Mouse (Mus musculus) lung, adult 2 months (tissue): ENCODE results near the gene Fzd2. TPM values are rescaled to one million over a fixed set of nuclear protein-coding genes. Genes with fewer than 3 reads are reported as not detected.
A peak's percentile ranks its signal among the peaks of the same experiment; 100 is the strongest.

Source experiments
- DNase-seq: peaks from one replicate; pipeline ENCODE4 v3.0.0; 2022
- H3K4me1 ChIP-seq: fragments of 200-500 bp; 2 replicates; pipeline ENCODE4 v1.6.1; 2011; ENCODE audit warnings: low read length; ENCODE audit not compliant: control insufficient read depth, insufficient read depth
- H3K4me3 ChIP-seq: fragments of 200-500 bp; replicated peaks from 2 replicates; pipeline ENCODE3; 2011; ENCODE audit warnings: low read depth, mild to moderate bottlenecking, control low read depth, low read length; ENCODE audit errors: extremely low read depth
- CTCF ChIP-seq: fragments of 200-500 bp; IDR thresholded peaks from 2 replicates; pipeline ENCODE4 v1.5.1; 2011; ENCODE audit warnings: mild to moderate bottlenecking, low read length, control low read depth; ENCODE audit not compliant: insufficient read depth
- POLR2A ChIP-seq: fragments of 200-500 bp; IDR thresholded peaks from 2 replicates; pipeline ENCODE4 v1.6.1; 2011; ENCODE audit warnings: low read depth, mild to moderate bottlenecking, control low read depth, low read length, borderline replicate concordance; ENCODE audit errors: extremely low read depth
- WGBS: fragments of 180-500 bp; shearing (Covaris S2); methylation state at CpG from one replicate; pipeline ENCODE4 v1.1.7; 2018; 5-methylcytosine and 5-hydroxymethylcytosine counted together
- polyA plus RNA-seq: library from polyadenylated mRNA; depleted of rRNA; stranded (reverse); fragments of >200 nt; gene quantifications from 2 replicates; pipeline ENCODE4 v1.2.3, GENCODE M21; 2012

Fzd2 gene
- polyA plus RNA-seq, 1 experiment: 45.5 TPM

GRCm38 (mm10) chr11:102580034-102580330, 24.2 kb upstream of the Fzd2 start:
- Histone ChIP-seq H3K4me1 (peaks cover 7% of the 10 kb centered on the region; the same call in 1 of the 2 replicates), H3K4me3 (no peak overlapping the region)
- DNase-seq: no peak
- 47% methylated on average over 3 of the region's 3 CpGs for WGBS
- no peak for TF ChIP-seq POLR2A
- TF ChIP-seq CTCF: no peak

DNA sequence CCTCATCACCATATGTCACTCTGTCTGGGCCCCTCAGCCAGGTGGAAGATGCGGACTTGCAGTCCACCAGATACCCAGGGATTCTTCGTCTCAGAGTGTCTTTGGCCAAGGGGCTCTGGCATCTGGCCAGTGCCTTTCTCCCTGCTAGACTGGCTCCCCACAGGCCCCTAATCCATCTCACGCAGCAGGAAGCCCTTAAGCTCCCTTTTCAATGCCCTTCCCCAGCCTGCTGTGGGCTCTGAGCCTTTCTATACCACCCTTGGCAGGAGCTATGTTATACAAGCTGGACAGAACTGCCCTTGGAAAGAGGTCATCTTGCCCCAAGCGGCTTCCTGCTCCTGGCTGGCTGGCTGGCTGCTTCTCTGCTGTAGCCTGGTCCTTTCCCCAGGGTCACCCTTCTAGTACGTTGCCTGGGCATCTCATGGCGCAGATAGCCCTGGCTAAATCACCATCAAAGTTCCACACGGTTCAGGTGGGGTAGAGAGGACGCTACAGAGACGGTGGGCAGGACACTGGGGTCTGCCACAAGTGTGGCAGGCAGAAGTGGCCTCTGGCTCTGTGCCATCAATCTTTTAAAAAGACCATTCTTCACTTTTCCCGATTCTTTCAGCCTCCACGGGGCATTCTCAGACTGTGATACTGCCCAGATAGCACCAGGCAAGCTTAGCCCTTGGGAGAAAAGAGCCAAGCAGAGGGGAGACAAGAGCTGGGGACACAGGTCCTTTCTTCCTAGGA, 22.7 kb upstream of the Fzd2 start:
- Histone ChIP-seq H3K4me3 (no peak overlapping the region), H3K4me1 (peaks cover 7% of the 10 kb centered on the region; the same call in 1 of the 2 replicates)
- no peak for DNase-seq
- no peak for TF ChIP-seq CTCF
- no peak for TF ChIP-seq POLR2A
- WGBS: 40% methylated on average over 11 of the region's 11 CpGs

DNA sequence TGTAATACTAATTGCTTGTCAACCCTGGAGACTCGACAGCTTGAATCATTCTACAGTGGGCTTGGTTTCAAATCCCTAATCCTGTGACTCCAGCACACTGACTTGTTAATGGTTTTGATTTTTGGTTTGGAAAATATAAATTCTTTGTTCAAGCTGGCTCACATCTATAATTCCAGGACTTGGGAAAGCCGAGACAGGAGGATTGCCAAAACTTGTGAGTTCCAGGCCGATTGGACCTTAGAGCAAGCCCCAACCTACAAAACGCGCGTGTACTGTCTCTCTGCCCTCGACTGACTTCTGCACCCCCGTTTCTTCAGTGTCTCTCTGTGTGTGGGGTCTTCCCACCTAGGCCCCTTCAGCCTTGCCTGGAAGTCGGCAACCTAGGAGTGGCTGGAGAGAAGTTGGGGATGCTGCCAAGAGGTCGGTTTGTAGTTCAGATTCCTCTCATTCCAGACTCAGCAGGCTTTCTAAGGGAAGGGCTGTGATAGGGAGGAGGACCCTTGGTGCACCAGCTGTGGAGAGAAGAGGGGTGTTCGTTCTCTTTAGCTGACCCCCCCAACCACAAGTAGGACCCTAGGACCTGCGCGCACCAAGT, 22.1 kb upstream of the Fzd2 start:
- peaks cover 7% of the 10 kb centered on the region; the same call in 1 of the 2 replicates for H3K4me1 ChIP-seq
- no peak overlapping the region for H3K4me3 ChIP-seq
- DNase-seq: no peak
- WGBS: 27% methylated on average over 13 of the region's 13 CpGs
- TF ChIP-seq CTCF (no peak), POLR2A (no peak)

DNA sequence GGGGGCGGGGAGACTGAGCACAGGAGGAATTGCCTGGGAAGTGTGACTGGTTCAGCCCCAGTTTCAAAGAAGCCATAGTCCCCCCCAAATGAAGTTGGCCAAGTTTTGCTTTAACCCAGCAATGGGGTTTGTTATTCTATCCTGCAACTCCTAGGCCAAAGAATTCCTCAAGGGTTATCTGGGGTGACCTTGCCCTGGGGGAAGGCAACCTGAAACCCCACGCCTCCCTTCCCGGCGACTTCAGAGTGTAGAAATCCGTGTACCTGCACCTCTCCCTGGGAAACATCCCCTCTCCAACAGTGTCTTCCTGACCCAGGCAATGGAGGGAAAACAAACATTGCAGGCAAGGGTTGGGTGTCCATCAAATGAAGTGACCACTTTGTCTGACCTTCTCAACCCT, 21.5 kb upstream of the Fzd2 start:
- TF ChIP-seq CTCF: no peak
- no peak for TF ChIP-seq POLR2A
- no peak for DNase-seq
- Histone ChIP-seq H3K4me3 (no peak overlapping the region), H3K4me1 (peaks cover 7% of the 10 kb centered on the region; the same call in 1 of the 2 replicates)
- WGBS: 23% methylated on average over 5 of the region's 5 CpGs

DNA sequence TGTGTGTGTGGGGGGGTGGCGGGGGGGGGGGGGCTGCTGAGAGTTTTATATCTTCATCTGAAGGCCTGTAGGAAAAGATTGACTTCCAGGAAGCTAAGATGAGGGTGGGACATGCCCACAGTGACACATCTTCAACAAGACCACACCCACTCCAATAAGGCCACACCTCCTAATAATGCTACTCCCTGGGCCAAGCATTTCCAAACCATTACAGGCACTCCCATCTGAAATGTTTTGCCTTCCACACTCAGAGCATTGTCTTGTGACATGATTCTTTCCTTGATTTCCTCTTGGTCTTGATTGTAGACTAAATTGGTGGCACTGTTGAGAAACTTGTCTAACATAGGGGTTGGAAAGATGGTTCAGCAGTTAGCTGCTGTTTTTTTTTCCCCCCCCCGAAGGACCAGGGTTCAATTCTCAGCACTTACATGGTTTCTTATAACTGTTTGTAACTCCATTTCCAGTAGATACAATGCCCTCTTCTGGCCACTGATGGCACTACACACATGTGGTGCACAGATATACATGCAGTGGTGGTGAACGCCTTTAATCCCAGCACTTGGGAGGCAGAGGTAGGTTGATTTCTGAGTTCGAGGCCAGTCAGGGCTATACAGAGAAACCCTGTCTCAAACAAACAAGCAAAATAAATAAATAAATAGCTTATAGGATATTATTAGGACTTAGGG, 17.6 kb upstream of the Fzd2 start:
- DNase-seq: no peak
- H3K4me3 ChIP-seq: no peak overlapping the region
- TF ChIP-seq CTCF: no peak
- TF ChIP-seq POLR2A: no peak
- 94% methylated on average over 4 of the region's 4 CpGs for WGBS
- peaks cover 6% of the 10 kb centered on the region; the same call in 1 of the 2 replicates for H3K4me1 ChIP-seq

- H3K4me1 ChIP-seq: no peaks in the 10 kb centered on the region
Observed at GRCm38 (mm10) chr11:102587554-102587953, 16.6 kb upstream of the Fzd2 start.

DNA sequence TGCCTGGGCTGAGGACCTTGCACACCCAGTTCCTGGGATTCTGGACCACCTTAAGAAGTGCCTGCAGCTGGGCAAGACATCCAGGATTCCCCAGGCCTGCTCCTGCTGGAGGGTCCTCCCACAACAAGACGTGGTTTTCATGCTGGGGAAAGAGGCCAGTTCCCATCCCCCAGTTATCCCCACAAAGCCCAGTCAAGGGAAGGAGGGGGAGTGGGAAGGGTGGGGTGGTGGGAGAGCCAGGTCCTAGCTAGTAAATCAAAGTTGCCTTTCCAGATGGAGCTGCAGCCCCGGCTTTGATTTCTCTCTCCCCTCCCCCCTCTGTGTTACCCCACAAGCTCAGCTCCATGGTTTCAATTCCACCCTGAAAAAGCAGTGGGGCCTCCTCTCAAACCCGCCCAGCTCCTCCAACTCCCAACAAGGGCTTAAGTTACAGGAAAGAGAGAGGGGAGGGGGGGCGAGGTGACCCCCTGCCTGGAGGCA, 8.8 kb upstream of the Fzd2 start:
- Histone ChIP-seq H3K4me1 (no peaks in the 10 kb centered on the region), H3K4me3 (no peak overlapping the region)
- 32% methylated on average over 4 of the region's 4 CpGs for WGBS
- no peak for TF ChIP-seq POLR2A
- TF ChIP-seq CTCF: no peak
- no peak for DNase-seq

More at GRCm38 (mm10) chr11:102587554-102587953, 16.6 kb upstream of the Fzd2 start:
- DNase-seq: no peak
- WGBS: 91% methylated on average over 3 of the region's 3 CpGs
- no peak for TF ChIP-seq POLR2A
- TF ChIP-seq CTCF: no peak
- no peak overlapping the region for H3K4me3 ChIP-seq

DNA sequence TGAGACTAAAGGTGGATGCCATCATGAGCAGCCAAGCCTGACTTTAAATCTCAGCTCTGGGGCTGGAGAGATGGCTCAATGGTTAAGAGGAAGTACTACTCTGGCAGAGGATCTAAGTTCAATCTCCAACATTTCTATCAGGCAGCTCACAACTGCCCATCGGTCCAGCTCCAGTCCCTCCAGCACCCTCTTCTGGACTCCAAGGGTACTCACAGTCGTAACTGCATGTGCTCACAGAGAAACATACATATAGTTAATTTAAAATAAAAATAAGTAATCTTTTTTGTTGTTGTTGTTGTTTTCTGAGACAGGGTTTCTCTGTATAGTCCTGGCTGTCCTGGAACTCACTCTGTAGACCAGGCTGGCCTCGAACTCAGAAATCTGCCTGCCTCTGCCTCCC, 4.3 kb upstream of the Fzd2 start:
- H3K4me3 ChIP-seq: no peak overlapping the region
- WGBS: 79% methylated on average over 3 of the region's 3 CpGs
- H3K4me1 ChIP-seq: no peaks in the 10 kb centered on the region
- DNase-seq: no peak
- TF ChIP-seq POLR2A (no peak), CTCF (peak; percentile 40; the same call in 1 of the 2 replicates)

- Histone ChIP-seq H3K4me3 (peak overlapping the region; percentile 54), H3K4me1 (0 out of 2 replicates have a peak, but pooled peaks cover 4% of the 10 kb centered on the region)
- 9% methylated on average over 13 of the region's 13 CpGs for WGBS
- DNase-seq: peak; percentile 14
- TF ChIP-seq POLR2A (no peak), CTCF (no peak)
Observed at GRCm38 (mm10) chr11:102602816-102603495, 1.2 kb upstream of the Fzd2 start.
